Mouse (Mus musculus): Measurements from ENCODE around the gene Wrap53. TPM values are rescaled to one million over a fixed set of nuclear protein-coding genes. Genes with fewer than 3 reads are reported as not detected.
"Not testable (repeated sequence)": the region's sequence is repeated elsewhere in the genome, so short reads cannot be mapped to it uniquely, and the experiment has no call there.

The Wrap53 gene
- 11.8 and 12.2 TPM in 2 replicates for total RNA-seq (2015)
- 5.3 and 5.9 TPM in 2 replicates for total RNA-seq (2017)

GRCm38 (mm10) chr11:69580091-69580514 is at the start of gene Wrap53, which contains the start of gene Trp53:
Wrap53 (minus strand) TSS chr11:69580255.
Trp53 (plus strand) TSS chr11:69580359.
- ATAC-seq (ENCODE audit: poor library complexity, severe bottlenecking) = peak; percentile 69

GRCm38 (mm10) chr11:69629802-69630201 is 49.7 kb upstream of the Wrap53 start:
- no peak for ATAC-seq (ENCODE audit: poor library complexity, severe bottlenecking)

- peak; percentile 55 for ATAC-seq (ENCODE audit: poor library complexity, severe bottlenecking)
These were observed 48.2 kb upstream of the Wrap53 start for GRCm38 (mm10) chr11:69628286-69628685.

DNA sequence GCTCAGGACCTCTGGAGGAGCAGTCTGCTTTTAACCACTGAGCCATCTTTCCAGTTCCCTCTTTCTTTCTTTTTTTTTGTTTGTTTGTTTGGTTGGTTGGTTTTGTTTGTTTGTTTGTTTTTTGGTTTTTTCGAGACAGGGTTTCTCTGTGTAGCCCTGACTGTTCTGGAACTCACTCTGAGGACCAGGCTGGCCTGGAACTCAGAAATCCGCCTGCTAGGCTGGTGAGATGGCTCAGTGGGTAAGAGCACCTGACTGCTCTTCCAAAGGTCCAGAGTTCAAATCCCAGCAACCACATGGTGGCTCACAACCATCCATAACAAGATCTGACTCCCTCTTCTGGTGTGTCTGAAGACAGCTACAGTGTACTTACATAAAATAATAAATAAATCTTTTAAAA is 44.3 kb upstream of the Wrap53 start:
- ATAC-seq (ENCODE audit: poor library complexity, severe bottlenecking) = not testable (repeated sequence)

GRCm38 (mm10) chr11:69623006-69623405 is 43.0 kb upstream of the Wrap53 start:
- ATAC-seq (ENCODE audit: poor library complexity, severe bottlenecking) = no peak

DNA sequence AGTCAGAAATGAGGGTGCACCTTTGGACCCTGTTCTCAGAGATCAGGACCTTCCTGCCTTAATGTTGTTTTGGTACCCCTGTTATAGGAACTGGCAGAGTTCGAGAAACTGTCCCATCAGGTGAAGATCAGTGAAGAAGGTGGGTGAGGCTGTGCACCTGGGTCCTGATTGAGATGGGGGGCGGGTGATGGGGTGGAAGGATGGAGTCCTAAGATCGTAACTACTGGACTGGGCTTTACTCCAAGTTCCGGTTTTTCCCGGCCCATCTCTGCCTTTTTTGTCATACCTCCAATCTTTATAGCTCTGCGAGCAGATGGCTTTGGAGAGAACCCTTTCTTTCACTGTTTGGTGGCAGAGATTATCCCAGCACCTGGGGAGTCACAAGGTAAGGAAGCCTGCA is 42.4 kb upstream of the Wrap53 start:
- no peak for ATAC-seq (ENCODE audit: poor library complexity, severe bottlenecking)

DNA sequence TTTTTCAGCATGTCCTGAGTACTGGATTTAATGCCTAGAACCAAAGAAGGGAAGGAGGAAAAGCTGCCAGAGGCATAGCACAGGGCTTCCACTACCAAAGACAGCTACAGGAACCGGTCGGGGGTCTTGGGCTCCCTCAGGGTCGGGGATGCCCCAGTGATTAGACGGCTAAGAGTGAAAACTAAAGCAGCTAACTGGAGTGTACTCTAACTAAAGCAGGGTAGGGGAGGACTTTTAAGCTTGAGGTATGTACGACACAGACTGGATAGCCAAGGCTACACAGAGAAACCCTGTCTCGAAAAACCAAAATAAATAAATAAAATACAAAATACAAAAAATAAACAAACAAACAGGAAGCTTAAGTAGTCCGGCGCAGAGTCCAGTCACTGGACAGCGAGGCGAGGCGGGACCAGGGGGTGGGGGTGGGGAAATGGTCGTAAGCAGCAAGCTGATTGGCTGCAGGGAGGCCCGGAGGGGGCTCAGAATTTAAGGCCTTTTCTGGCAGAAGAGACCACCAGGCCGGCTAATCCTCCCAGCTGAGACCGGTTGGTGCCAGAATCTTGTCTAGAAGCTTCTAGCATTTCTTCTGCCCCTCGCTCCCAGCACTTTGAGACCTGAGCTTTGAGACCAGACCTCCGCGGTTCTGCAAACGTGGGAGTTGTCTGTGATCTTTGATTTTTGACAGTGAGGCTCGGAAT is 41.7 kb upstream of the Wrap53 start, which contains the start of gene Sat2:
Sat2 (plus strand) TSS at position 454 of the 698 bp plus-strand sequence.
- no peak for ATAC-seq (ENCODE audit: poor library complexity, severe bottlenecking)

DNA sequence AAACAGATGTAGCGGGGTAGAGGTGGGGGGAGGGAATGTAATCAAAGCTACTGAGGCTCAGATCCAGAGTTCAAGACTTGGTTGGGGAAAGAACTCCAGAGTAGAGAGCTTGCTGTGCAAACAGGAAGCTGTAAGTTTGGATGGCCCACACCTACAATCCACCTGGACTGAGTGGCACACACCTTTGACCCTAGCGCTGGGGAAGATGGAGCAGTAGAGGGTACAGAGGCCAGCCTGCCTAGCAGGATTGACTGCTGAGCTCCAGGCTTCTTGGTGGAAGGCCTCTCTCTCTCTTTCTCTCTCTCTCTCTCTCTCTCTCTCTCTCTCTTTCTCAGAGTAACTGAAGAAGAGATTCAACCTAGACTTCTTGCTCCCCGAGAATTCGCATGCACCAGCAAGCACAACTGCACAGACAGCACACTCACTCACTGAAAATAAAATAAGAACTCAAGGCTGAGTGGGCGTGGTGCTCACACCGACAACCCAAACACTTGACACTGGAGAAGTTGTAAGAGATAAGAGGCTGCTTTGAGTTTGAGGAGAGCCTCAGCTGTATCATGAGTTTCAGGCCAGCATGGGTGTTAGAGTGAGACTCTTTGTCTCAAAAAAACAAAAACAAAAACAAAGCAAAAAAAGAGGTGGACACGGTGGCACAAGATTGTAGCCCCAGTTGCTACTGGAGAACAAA is 40.5 kb upstream of the Wrap53 start:
- ATAC-seq (ENCODE audit: poor library complexity, severe bottlenecking) = no peak

DNA sequence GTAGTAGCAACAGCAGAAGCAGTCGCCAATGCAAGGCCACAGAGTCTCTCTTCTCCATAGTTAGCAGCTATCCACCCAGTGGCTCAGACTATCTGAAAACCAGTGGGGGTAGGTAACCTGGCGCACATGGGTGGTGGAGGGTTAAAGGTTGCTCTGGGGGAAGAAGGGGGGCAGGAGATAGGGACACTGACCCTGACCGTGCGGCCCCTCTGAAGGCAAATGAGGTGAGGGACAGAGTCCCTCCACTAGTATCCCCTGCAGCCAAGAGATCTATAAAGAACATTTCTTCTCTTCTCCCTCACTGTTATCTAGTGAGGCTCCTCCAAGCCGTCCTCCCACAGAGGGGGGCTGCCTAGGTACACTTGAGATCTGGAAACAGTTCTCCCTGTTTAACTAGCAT is 37.8 kb upstream of the Wrap53 start, which contains the start of gene Shbg:
Shbg (minus strand) TSS at position 101 of the 400 bp plus-strand sequence.
- no peak for ATAC-seq (ENCODE audit: poor library complexity, severe bottlenecking)

DNA sequence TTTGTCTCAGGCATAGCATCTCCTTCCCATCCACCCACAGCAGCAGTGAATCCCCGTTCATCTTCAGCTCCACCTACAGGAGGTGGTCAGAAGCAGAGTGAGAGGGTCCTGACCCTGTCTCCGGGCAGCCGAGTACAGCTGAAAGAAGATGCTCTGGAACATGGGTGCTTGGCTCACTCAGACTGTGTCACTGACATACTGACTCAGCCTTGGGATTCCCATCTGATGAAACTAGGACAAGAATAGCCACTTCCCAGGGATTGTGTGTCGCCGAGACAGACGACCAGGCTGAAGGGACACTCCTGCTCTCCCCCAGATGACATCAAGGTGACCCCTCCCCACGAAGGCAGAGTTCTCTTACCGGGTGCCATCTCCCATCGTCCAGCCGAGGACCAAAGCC is 36.7 kb upstream of the Wrap53 start:
- no peak for ATAC-seq (ENCODE audit: poor library complexity, severe bottlenecking)

DNA sequence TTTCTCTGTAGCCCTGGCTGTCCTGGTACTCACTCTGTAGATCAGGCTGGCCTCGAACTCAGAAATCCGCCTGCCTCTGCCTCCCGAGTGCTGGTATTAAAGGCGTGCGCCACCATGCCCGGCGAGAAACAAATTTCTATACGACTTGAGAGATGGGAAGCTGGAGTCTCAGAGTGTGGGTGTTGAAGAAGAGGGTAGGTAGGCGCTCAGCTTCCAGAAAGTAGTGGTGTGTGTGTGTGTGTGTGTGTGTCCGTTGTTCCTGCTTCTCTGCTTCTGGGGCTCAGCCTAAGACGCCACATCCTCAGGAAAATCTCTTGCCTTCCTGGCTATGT is 34.2 kb upstream of the Wrap53 start:
- ATAC-seq (ENCODE audit: poor library complexity, severe bottlenecking) = not testable (repeated sequence)

GRCm38 (mm10) chr11:69613553-69614256 is 33.6 kb upstream of the Wrap53 start:
- ATAC-seq (ENCODE audit: poor library complexity, severe bottlenecking) = peak; percentile 67

DNA sequence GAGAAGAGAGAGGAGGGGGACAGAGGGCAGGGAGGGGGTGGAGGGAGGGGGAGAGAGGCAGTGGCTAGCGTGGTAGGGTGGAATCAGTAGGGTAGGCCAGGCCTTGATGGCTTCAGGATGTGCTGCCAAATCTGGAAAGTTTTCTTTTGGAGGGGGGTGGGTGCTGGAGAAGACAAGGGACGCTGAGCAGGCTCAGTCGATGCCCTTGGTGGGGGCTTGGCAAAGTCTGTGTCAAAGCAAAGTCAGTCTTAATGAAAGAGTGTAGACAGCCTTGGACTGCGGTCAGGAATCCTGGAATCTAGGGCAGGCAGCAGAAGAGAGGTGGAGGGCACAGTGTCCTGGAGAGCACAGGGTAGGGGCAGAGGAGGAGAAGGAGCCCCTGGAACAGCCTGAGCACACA is 30.8 kb upstream of the Wrap53 start:
- no peak for ATAC-seq (ENCODE audit: poor library complexity, severe bottlenecking)

DNA sequence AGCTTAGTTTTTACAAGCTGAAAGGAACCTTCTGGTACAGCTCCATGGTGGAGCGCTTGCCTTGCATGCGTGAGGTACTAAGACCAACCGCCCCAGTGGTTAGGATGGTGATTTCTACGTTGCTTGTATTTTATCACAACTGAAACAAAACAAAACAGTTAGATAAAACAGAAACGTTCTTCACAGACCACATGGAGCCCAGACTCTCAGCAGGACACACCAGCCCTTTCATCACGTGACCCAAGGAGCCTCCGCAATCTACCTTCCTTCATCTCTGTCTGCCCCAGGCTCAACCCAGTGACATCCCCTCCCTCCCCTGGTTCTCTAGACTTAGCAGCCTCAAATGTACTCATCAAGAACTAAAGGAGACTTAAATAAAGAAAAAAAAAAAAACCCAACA is 29.4 kb upstream of the Wrap53 start:
- no peak for ATAC-seq (ENCODE audit: poor library complexity, severe bottlenecking)

DNA sequence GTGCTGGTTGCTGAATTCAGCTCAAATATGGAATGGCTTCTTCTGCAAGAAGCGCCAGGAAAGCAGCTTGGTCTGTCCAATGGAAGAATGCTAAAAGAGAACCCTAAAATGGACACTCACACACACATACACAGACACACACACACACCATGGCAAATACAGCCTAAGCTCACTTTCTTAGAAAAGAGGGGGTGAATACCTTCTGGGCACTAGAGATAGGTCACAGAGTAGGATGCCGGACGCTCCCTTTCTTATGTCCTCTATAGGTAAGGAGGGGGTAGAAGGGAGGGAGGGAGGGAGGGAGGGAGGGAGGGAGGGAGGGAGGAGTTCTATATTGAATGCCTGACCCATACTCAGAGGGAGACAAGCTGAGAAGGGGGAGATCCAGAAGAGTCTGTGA is 28.5 kb upstream of the Wrap53 start:
- ATAC-seq (ENCODE audit: poor library complexity, severe bottlenecking) = no peak

- no peak for ATAC-seq (ENCODE audit: poor library complexity, severe bottlenecking)
These were observed 26.8 kb upstream of the Wrap53 start for GRCm38 (mm10) chr11:69606832-69607231.

- ATAC-seq (ENCODE audit: poor library complexity, severe bottlenecking) = no peak
These were observed 26.4 kb upstream of the Wrap53 start for GRCm38 (mm10) chr11:69606491-69606795.

DNA sequence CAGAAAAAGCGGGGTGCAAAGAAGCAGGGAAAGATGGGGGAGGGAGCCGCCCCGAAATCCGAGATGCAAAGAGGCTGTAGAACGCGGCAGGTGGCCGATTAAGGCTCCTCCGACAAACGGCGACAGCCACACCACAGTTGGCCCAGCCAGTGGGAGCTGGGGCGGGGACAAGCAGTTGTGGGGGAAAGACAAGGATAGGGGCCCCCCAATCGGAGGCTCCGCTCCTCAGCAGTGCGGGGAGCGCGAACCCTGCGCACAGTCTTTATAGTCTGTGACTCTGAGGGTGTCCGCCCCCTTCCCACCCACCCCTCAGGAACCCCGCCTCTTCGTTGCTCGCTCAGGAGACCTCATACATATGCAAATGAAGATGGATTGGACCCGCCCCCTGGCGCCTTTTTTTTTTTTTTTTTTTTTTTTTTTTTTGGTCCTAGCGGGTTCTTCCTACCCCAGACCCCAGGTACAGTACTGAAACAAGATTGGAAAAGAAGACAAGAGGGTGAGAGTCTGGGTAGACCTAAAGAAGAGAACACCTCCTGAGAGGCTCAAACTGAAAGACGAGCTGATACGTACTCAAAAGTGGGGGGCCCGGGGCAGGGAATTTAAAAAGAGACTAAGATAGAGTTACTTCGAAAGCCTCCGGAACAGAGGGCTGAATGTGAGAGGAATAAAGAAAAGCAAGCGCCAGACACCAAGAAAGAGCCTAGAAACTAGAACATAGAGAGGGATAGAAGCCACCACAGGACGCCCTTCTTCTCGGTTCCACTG is 25.9 kb upstream of the Wrap53 start, which contains the start of gene Atp1b2:
Atp1b2 (minus strand) TSS at position 217 of the 765 bp plus-strand sequence.
- ATAC-seq (ENCODE audit: poor library complexity, severe bottlenecking) = peak; percentile 77

GRCm38 (mm10) chr11:69604795-69605664 is 25.0 kb upstream of the Wrap53 start:
- 0 out of 2 replicates have a peak, but pooled peaks have one; percentile 41 for ATAC-seq (ENCODE audit: poor library complexity, severe bottlenecking)

DNA sequence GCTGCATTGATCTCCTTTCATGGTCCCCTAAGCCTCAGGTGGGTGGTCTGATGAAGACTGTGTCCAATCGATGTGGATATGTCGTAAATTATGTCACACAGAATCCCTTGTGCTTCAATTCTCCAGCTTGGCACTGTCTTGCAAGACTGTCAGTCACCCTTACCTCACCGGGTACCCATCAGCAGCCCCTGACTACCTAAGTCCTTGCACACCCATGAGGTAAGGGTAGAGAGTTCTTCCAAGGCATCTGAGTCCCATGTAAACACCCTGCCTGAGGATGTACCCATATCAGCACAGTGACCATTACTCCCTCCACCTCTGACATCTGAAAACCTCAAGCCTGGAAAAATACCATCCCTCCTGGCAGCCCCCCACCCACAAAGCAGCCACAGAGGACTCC is 24.3 kb upstream of the Wrap53 start:
- ATAC-seq (ENCODE audit: poor library complexity, severe bottlenecking) = no peak
